Mouse (Mus musculus) c-Kit-negative CD71-positive TER-119-positive erythroid progenitor cells, embryonic 14.5 days (primary cell): ENCODE results near the gene Smg6.

Experiments used
- DNase-seq: peaks from one replicate; pipeline ENCODE4 v3.0.0-alpha.2; 2013; ENCODE audit warnings: low read depth, low spot score

Gene Smg6

GRCm38 (mm10) chr11:75190905-75191441 is 265.4 kb downstream of the Smg6 start, which contains the start of gene Dph1:
Gene Dph1 (minus strand): TSS chr11:75191241.
- DNase-seq, result no peak

GRCm38 (mm10) chr11:75191841-75192240 is 266.2 kb downstream of the Smg6 start:
- DNase-seq, result no peak

- no peak for DNase-seq
Observed at GRCm38 (mm10) chr11:75192336-75193214, 267.0 kb downstream of the Smg6 start.

- DNase-seq, result no peak
Observed at GRCm38 (mm10) chr11:75193256-75194071, 267.8 kb downstream of the Smg6 start, which contains the start of gene Rtn4rl1. Gene Rtn4rl1 (plus strand): TSS chr11:75193783.

- no peak for DNase-seq
Observed at GRCm38 (mm10) chr11:75194121-75194849, 268.7 kb downstream of the Smg6 start.

- no peak for DNase-seq
Observed at GRCm38 (mm10) chr11:75194850-75195461, 269.3 kb downstream of the Smg6 start.

GRCm38 (mm10) chr11:75196131-75196530 is 270.5 kb downstream of the Smg6 start:
- DNase-seq, result no peak

- no peak for DNase-seq
Observed at GRCm38 (mm10) chr11:75197956-75198355, 272.3 kb downstream of the Smg6 start.

GRCm38 (mm10) chr11:75198792-75199191 is 273.2 kb downstream of the Smg6 start:
- no peak for DNase-seq

- DNase-seq, result no peak
Observed at GRCm38 (mm10) chr11:75199951-75200350, 274.3 kb downstream of the Smg6 start.

GRCm38 (mm10) chr11:75200935-75201334 is 275.3 kb downstream of the Smg6 start:
- DNase-seq, result no peak

GRCm38 (mm10) chr11:75201721-75202120 is 276.1 kb downstream of the Smg6 start:
- DNase-seq, result no peak

GRCm38 (mm10) chr11:75203926-75204325 is 278.3 kb downstream of the Smg6 start:
- DNase-seq, result no peak

- DNase-seq, result no peak
Observed at GRCm38 (mm10) chr11:75204472-75204871, 278.8 kb downstream of the Smg6 start.

- DNase-seq, result no peak
Observed at GRCm38 (mm10) chr11:75206347-75206746, 280.7 kb downstream of the Smg6 start.

GRCm38 (mm10) chr11:75209363-75209762 is 283.7 kb downstream of the Smg6 start:
- no peak for DNase-seq

- no peak for DNase-seq
Observed at GRCm38 (mm10) chr11:75210093-75210492, 284.5 kb downstream of the Smg6 start.

- no peak for DNase-seq
Observed at GRCm38 (mm10) chr11:75210755-75211154, 285.1 kb downstream of the Smg6 start.

GRCm38 (mm10) chr11:75212031-75212667 is 286.5 kb downstream of the Smg6 start:
- no peak for DNase-seq

GRCm38 (mm10) chr11:75212876-75213275 is 287.3 kb downstream of the Smg6 start:
- no peak for DNase-seq
